Mouse (Mus musculus): ENCODE results near the gene Lin7b. TPM values are rescaled to one million over a fixed set of nuclear protein-coding genes. Genes with fewer than 3 reads are reported as not detected.

The Lin7b gene
- polyA plus RNA-seq, 1 experiment from 2014 or later = not detected

GRCm38 (mm10) chr7:45325800-45326199 lies 44.6 kb downstream of the Lin7b start:
- no peaks in the 10 kb centered on the region for H3K36me3 ChIP-seq (ENCODE audit: inconsistent target)
- no peak overlapping the region for H3K4me3 ChIP-seq (ENCODE audit: inconsistent target)
- H3K79me2 ChIP-seq (ENCODE audit: inconsistent target) = no peaks in the 10 kb centered on the region
- H3K27ac ChIP-seq = no peak overlapping the region

- WGBS (ENCODE audit: missing documents) = 96% methylated on average over 5 of the region's 5 CpGs
- Histone ChIP-seq H3K36me3 (ENCODE audit: inconsistent target) (no peaks in the 10 kb centered on the region), H3K4me3 (ENCODE audit: inconsistent target) (no peak overlapping the region), H3K79me2 (ENCODE audit: inconsistent target) (no peaks in the 10 kb centered on the region), H3K27ac (no peak overlapping the region)
Measured at GRCm38 (mm10) chr7:45323069-45323468, 47.3 kb downstream of the Lin7b start.

- H3K4me3 ChIP-seq (ENCODE audit: inconsistent target) = no peak overlapping the region
- WGBS (ENCODE audit: missing documents) = 86% methylated on average over 4 of the region's 4 CpGs
- H3K27ac ChIP-seq = no peak overlapping the region
- no peaks in the 10 kb centered on the region for H3K36me3 ChIP-seq (ENCODE audit: inconsistent target)
- no peaks in the 10 kb centered on the region for H3K79me2 ChIP-seq (ENCODE audit: inconsistent target)
Measured at GRCm38 (mm10) chr7:45322245-45322644, 48.1 kb downstream of the Lin7b start.

Other genes with a start within 250 kb of the Lin7b start
- 1,184 to 1,556 TPM (median 1,388 TPM) in 3 replicates for gene Rps11, start 246.1 kb downstream of the Lin7b start, polyA plus RNA-seq (2018)
- gene Rpl13a, start 241.8 kb downstream of the Lin7b start, polyA plus RNA-seq (2018) = 804 to 2,026 TPM (median 1,578 TPM) in 3 replicates
- gene Gm45713, start 234.4 kb downstream of the Lin7b start, polyA plus RNA-seq (2018) = not detected in 3 replicates
- gene Flt3l, start 234.2 kb downstream of the Lin7b start, polyA plus RNA-seq (2018) = 4.4 to 9.9 TPM (median 8.0 TPM) in 3 replicates
- 34.1 to 75.8 TPM (median 39.7 TPM) in 3 replicates for gene Pih1d1, start 216.3 kb downstream of the Lin7b start, polyA plus RNA-seq (2018)
- 13.0 to 39.0 TPM (median 19.2 TPM) in 3 replicates for gene Aldh16a1, start 216.0 kb downstream of the Lin7b start, polyA plus RNA-seq (2018)
- not detected in 3 replicates for gene Slc17a7, start 206.6 kb downstream of the Lin7b start, polyA plus RNA-seq (2018)
- not detected in 3 replicates for gene Gfy, start 191.0 kb downstream of the Lin7b start, polyA plus RNA-seq (2018)
- not detected in 3 replicates for gene Pth2, start 189.6 kb downstream of the Lin7b start, polyA plus RNA-seq (2018)
- not detected in 3 replicates for gene Ccdc155, start 165.7 kb downstream of the Lin7b start, polyA plus RNA-seq (2018)
- not detected in 3 replicates for gene Dkkl1, start 158.4 kb downstream of the Lin7b start, polyA plus RNA-seq (2018)
- not detected in 3 replicates for gene Tead2, start 154.8 kb downstream of the Lin7b start, polyA plus RNA-seq (2018)
- gene Cd37, start 131.5 kb downstream of the Lin7b start, polyA plus RNA-seq (2018) = 88.2 to 139 TPM (median 131 TPM) in 3 replicates
- not detected in 3 replicates for gene Slc6a16, start 129.5 kb downstream of the Lin7b start, polyA plus RNA-seq (2018)
- gene Slc6a21, start 93.1 kb downstream of the Lin7b start, polyA plus RNA-seq (2018) = not detected in 3 replicates
- gene Trpm4, start 36.8 kb downstream of the Lin7b start, polyA plus RNA-seq (2018) = 4.2 to 6.1 TPM (median 4.7 TPM) in 3 replicates
- gene Hrc, start 35.3 kb downstream of the Lin7b start, polyA plus RNA-seq (2018) = not detected in 3 replicates
- 0.27 to 0.75 TPM in 2 of 3 replicates, not detected in the other for gene Ppfia3, start 3.6 kb downstream of the Lin7b start, polyA plus RNA-seq (2018)
- 174 to 235 TPM (median 186 TPM) in 3 replicates for gene Snrnp70, start 25.2 kb upstream of the Lin7b start, polyA plus RNA-seq (2018)
- gene Kcna7, start 35.1 kb upstream of the Lin7b start, polyA plus RNA-seq (2018) = not detected in 3 replicates
- gene Ntf5, start 43.1 kb upstream of the Lin7b start, polyA plus RNA-seq (2018) = not detected in 3 replicates
- gene Lhb, start 50.2 kb upstream of the Lin7b start, polyA plus RNA-seq (2018) = not detected in 3 replicates
- gene Gys1, start 64.3 kb upstream of the Lin7b start, polyA plus RNA-seq (2018) = 7.1 to 9.5 TPM (median 7.3 TPM) in 3 replicates
- gene Ruvbl2, start 67.5 kb upstream of the Lin7b start, polyA plus RNA-seq (2018) = 14.9 to 41.5 TPM (median 18.7 TPM) in 3 replicates
- 15,351 to 37,573 TPM (median 32,957 TPM) in 3 replicates for gene Ftl1, start 89.3 kb upstream of the Lin7b start, polyA plus RNA-seq (2018)
- gene Bax, start 96.3 kb upstream of the Lin7b start, polyA plus RNA-seq (2018) = 72.6 to 246 TPM (median 245 TPM) in 3 replicates
- gene Tulp2, start 111.3 kb upstream of the Lin7b start, polyA plus RNA-seq (2018) = not detected in 3 replicates
- not detected in 3 replicates for gene Gm45808, start 116.2 kb upstream of the Lin7b start, polyA plus RNA-seq (2018)
- 12.5 to 24.6 TPM (median 12.8 TPM) in 3 replicates for gene Dhdh, start 118.2 kb upstream of the Lin7b start, polyA plus RNA-seq (2018)
- gene Nucb1, start 139.8 kb upstream of the Lin7b start, polyA plus RNA-seq (2018) = 298 to 734 TPM (median 400 TPM) in 3 replicates
- 21.4 to 32.3 TPM (median 27.6 TPM) in 3 replicates for gene Ppp1r15a, start 155.7 kb upstream of the Lin7b start, polyA plus RNA-seq (2018)
- 0.04 to 1.5 TPM (median 0.68 TPM) in 3 replicates for gene Plekha4, start 155.7 kb upstream of the Lin7b start, polyA plus RNA-seq (2018)
- gene Hsd17b14, start 184.3 kb upstream of the Lin7b start, polyA plus RNA-seq (2018) = 0.78 to 5.8 TPM (median 1.3 TPM) in 3 replicates
- gene Bcat2, start 199.6 kb upstream of the Lin7b start, polyA plus RNA-seq (2018) = 31.4 to 52.8 TPM (median 38.5 TPM) in 3 replicates
- gene Fgf21, start 244.9 kb upstream of the Lin7b start, polyA plus RNA-seq (2018) = not detected in 3 replicates
- gene Fut1, start 246.7 kb upstream of the Lin7b start, polyA plus RNA-seq (2018) = not detected in 3 replicates

Data from macrophage (primary cell).